Mouse (Mus musculus) kidney, adult 11 months (tissue): ENCODE measurements around the gene Phb.

ENCODE experiments used
- DNase-seq: peaks from one replicate; pipeline ENCODE4 v3.0.0; 2022

Phb gene

GRCm38 (mm10) chr11:95713225-95713810, 46.6 kb downstream of the Phb start:
- peak; percentile 28 for DNase-seq

GRCm38 (mm10) chr11:95713811-95714241, 47.1 kb downstream of the Phb start:
- DNase-seq, result no peak

DNA sequence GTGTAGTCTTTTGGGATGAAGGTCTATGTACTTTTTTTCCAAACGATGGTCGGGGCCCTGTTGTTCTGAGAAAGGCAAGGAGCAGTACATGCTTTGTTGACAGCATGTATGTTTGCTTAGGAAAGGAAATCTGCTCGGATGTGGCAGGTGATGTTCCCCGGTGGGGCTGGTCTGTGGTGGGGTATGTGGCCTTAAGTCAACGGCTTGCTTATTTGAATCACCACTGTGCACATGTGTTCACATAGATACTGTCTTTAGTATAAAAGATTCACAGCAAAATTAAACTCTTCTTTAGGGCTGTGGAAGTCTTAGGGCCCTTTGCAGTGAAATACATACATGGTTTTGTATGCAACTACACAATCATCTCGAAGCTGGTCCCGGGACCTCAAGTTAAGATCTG, 47.7 kb downstream of the Phb start:
- DNase-seq, result no peak

GRCm38 (mm10) chr11:95716136-95716535, 49.4 kb downstream of the Phb start:
- no peak for DNase-seq

- no peak for DNase-seq
Observed at GRCm38 (mm10) chr11:95719356-95719755, 52.6 kb downstream of the Phb start.

GRCm38 (mm10) chr11:95723287-95723686, 56.5 kb downstream of the Phb start, which contains the start of gene B130006D01Rik:
TSS of gene B130006D01Rik (plus strand) at chr11:95723587.
- DNase-seq, result no peak

- DNase-seq, result no peak
Observed at GRCm38 (mm10) chr11:95724466-95724865, 57.7 kb downstream of the Phb start.

- no peak for DNase-seq
Observed at GRCm38 (mm10) chr11:95726156-95726555, 59.4 kb downstream of the Phb start.

GRCm38 (mm10) chr11:95727947-95728346, 61.2 kb downstream of the Phb start:
- DNase-seq, result no peak

- no peak for DNase-seq
Observed at GRCm38 (mm10) chr11:95728916-95729907, 62.5 kb downstream of the Phb start.
